8 mouse cellular contexts compared by ENCODE assay signal in genomic region chr8:107587995-107588780, GRCm38 (mm10). TPM values are rescaled to one million over a fixed set of nuclear protein-coding genes. Genes with fewer than 3 reads are reported as not detected.
DNase-seq lines count a peak whose midpoint lies in the region; ATAC-seq lines count a peak whose summit lies in the region.

Gene Psmd7, minus strand, starts transcription at chr8:107588464.

- H3K27ac ChIP-seq in hindbrain, embryonic 12.5 days = peak within 1 kb of the TSS; percentile 90

- peak; percentile 94 for DNase-seq in Muller cell, postnatal 12 days (ENCODE audit: inconsistent ontology term)
- peak; percentile 94 for DNase-seq in cerebellum, adult 9-11 months
- peak; percentile 88 to 93 for DNase-seq in frontal cortex, postnatal 10 days (ENCODE audit: low spot score in 2 of 2)
- peak; percentile 90 to 95 for DNase-seq in layer of hippocampus, postnatal 14 days (ENCODE audit: low spot score in 2 of 2)
- peak; percentile 94 for DNase-seq in lung, postnatal 14 days
- peak; percentile 82 for DNase-seq in retina, adult 2 months (ENCODE audit: low read depth, low spot score)
- DNase-seq in thymus, postnatal 36 days = peak; percentile 92 to 93

- no peaks in the 10 kb centered on the region for H3K27me3 ChIP-seq in hindbrain, embryonic 12.5 days

- peaks cover 11% of the 10 kb centered on the region for H3K4me1 ChIP-seq in hindbrain, embryonic 12.5 days

- no peaks in the 10 kb centered on the region for H3K9me3 ChIP-seq in hindbrain, embryonic 12.5 days (replicated peaks)

- WGBS in hindbrain, embryonic 12.5 days = 2% methylated on average over 64 of the region's 65 CpGs

- peak within 1 kb of the TSS; percentile 95 for H3K9ac ChIP-seq in hindbrain, embryonic 12.5 days

- ATAC-seq in hindbrain, embryonic 12.5 days (ENCODE audit: low FRiP score) = peak; percentile 96

- peak within 1 kb of the TSS; percentile 93 for H3K4me3 ChIP-seq in hindbrain, embryonic 12.5 days

- peaks cover 30% of the 10 kb centered on the region for H3K36me3 ChIP-seq in hindbrain, embryonic 12.5 days

- H3K4me2 ChIP-seq in hindbrain, embryonic 12.5 days (replicated peaks) = peak within 1 kb of the TSS; percentile 81

RNA-seq across cellular contexts. Expression of gene Psmd7, which starts in this region (rescaled TPM):
- 291 and 295 TPM in 2 replicates for polyA plus RNA-seq in hindbrain, embryonic 12.5 days (2016; fragmentation: Nextera tagmentation; extraction: Ambion mirVana)
- 100 to 1,000 TPM; 107 TPM for total RNA-seq in layer of hippocampus, postnatal 14 days (2021)

Comparison
In these comparisons a context has a peak if more than half of its experiments do, and no peak if none do; other contexts are left out.
1. Peak in every context shown above with its lines: DNase-seq, ATAC-seq, H3K4me3 ChIP-seq and H3K27ac ChIP-seq.